Mouse (Mus musculus) ES-E14 (cell line): Measurements from ENCODE around the gene Slc12a3. TPM values are rescaled to one million over a fixed set of nuclear protein-coding genes. Genes with fewer than 3 reads are reported as not detected.

ENCODE experiments used
- DNase-seq: peaks from one replicate; pipeline ENCODE4 v3.0.0-alpha.2; 2013; ENCODE audit warnings: low read depth, low spot score
- H3K27ac ChIP-seq: 2 replicates; pipeline ENCODE4 v1.5.1; 2012; ENCODE audit warnings: low read depth, mild to moderate bottlenecking, low read length, moderate library complexity, mixed read lengths; ENCODE audit not compliant: poor library complexity, insufficient read depth, severe bottlenecking
- H3K36me3 ChIP-seq: 2 replicates; pipeline ENCODE4 v1.6.1; 2012; ENCODE audit warnings: mild to moderate bottlenecking, low read length, moderate library complexity, mixed read lengths; ENCODE audit not compliant: control insufficient read depth, poor library complexity, insufficient read depth, severe bottlenecking
- H3K4me1 ChIP-seq, 2 experiments: fragments of 150-350 bp in 1 of 2; sonication (generic) in 1 of 2; 2 replicates each; pipeline ENCODE4 v1.6.1; 2012; ENCODE audit warnings: low read length in 2 of 2, mild to moderate bottlenecking in 1 of 2, mixed read lengths in 1 of 2; ENCODE audit not compliant: control insufficient read depth in 2 of 2, insufficient read depth in 2 of 2, poor library complexity in 1 of 2
- H3K4me3 ChIP-seq, 2 experiments: fragments of 150-350 bp in 1 of 2; sonication (generic) in 1 of 2; 2 replicates each; pipeline ENCODE4 v1.5.1; 2012; ENCODE audit warnings: low read length in 2 of 2, low read depth in 1 of 2, mild to moderate bottlenecking in 1 of 2, mixed read lengths in 1 of 2; ENCODE audit not compliant: insufficient read depth in 1 of 2, poor library complexity in 1 of 2, severe bottlenecking in 1 of 2
- H3K9ac ChIP-seq: 2 replicates; pipeline ENCODE4 v1.6.1; 2012; ENCODE audit warnings: low read depth, mild to moderate bottlenecking, low read length, mixed read lengths; ENCODE audit not compliant: poor library complexity, insufficient read depth, severe bottlenecking
- H3K9me3 ChIP-seq: fragments of 150-350 bp; sonication (generic); 2 replicates; pipeline ENCODE4 v1.6.1; 2012; ENCODE audit warnings: low read depth, mild to moderate bottlenecking, low read length; ENCODE audit not compliant: control insufficient read depth, insufficient read depth
- CHD2 ChIP-seq: IDR thresholded peaks from 2 replicates; pipeline ENCODE4 v1.6.1; 2014; ENCODE audit warnings: mild to moderate bottlenecking, low read depth, low read length, inconsistent platforms
- HCFC1 ChIP-seq: IDR thresholded peaks from 2 replicates; pipeline ENCODE4 v1.6.1; 2012; ENCODE audit warnings: low read length, inconsistent platforms, borderline replicate concordance; ENCODE audit not compliant: insufficient read depth
- MAFK ChIP-seq: IDR thresholded peaks from 2 replicates; pipeline ENCODE4 v1.6.1; 2014; ENCODE audit warnings: mild to moderate bottlenecking, low read depth, low read length, inconsistent platforms; ENCODE audit not compliant: insufficient read depth
- ZC3H11A ChIP-seq: IDR thresholded peaks from 2 replicates; pipeline ENCODE4 v1.6.1; 2012; ENCODE audit warnings: low read depth, mild to moderate bottlenecking, inconsistent platforms, low read length, borderline replicate concordance
- ZNF384 ChIP-seq: IDR thresholded peaks from 2 replicates; pipeline ENCODE4 v1.6.1; 2012; ENCODE audit warnings: low read depth, low read length, inconsistent platforms
- in situ Hi-C, 2 experiments: fragments of 600-800 bp; cut with MboI; formaldehyde crosslinking; loops; one replicate each; pipeline ENCODE4 v1.15.1; 2025; ENCODE audit warnings: low sequenced_read_pairs in 2 of 2, inconsistent platforms in 1 of 2; ENCODE audit not compliant: unreplicated experiment in 2 of 2
- total RNA-seq: library from RNA; depleted of rRNA; stranded (reverse); fragments of 300-350 nt; gene quantifications from 2 replicates; pipeline ENCODE4 v1.2.3, GENCODE M21; 2012

Gene Slc12a3
- total RNA-seq, 1 experiment: 0.94 TPM

DNA sequence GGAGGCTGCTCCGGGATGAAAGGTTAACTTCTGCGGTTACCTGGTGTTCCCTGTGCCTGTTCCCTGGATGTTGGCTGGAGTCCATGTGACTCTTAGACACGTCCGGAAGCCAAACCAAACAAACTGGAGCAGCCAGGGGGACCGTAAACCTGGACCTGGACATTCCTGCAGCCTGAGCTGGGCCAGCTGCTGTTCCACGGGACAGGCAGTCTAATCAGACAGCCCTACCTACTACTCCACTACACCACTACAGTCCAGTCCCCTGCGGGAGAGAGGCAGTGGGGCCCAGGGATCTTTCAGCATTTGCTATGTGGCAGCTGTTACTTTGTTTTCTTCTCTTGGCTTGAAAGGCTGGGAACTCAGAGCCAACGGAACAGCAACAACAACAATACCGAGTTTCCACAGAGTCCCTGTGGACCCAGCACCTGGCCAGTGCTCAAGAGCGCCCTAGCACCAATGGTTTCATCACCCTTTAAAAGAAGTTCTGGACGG, 48.8 kb downstream of the Slc12a3 start:
- no peaks in the 10 kb centered on the region for H3K4me1 ChIP-seq
- no peak overlapping the region for H3K9ac ChIP-seq
- in situ Hi-C loops: no loop called here
- TF ChIP-seq ZNF384 (no peak), MAFK (no peak), HCFC1 (no peak), CHD2 (no peak), ZC3H11A (no peak)
- DNase-seq: no peak
- H3K27ac ChIP-seq: no peak overlapping the region
- H3K4me3 ChIP-seq: no peak overlapping the region
- H3K9me3 ChIP-seq: no peaks in the 10 kb centered on the region
- no peaks in the 10 kb centered on the region for H3K36me3 ChIP-seq

GRCm38 (mm10) chr8:94378763-94379415, 49.9 kb downstream of the Slc12a3 start:
- no peak overlapping the region for H3K27ac ChIP-seq
- DNase-seq: no peak
- H3K9ac ChIP-seq: no peak overlapping the region
- in situ Hi-C loops: no loop called here
- H3K4me3 ChIP-seq: no peak overlapping the region
- no peaks in the 10 kb centered on the region for H3K9me3 ChIP-seq
- no peak for TF ChIP-seq ZNF384
- TF ChIP-seq ZC3H11A: no peak
- no peak for TF ChIP-seq CHD2
- TF ChIP-seq HCFC1: no peak
- no peaks in the 10 kb centered on the region for H3K36me3 ChIP-seq
- H3K4me1 ChIP-seq: no peaks in the 10 kb centered on the region

GRCm38 (mm10) chr8:94379686-94380085, 50.7 kb downstream of the Slc12a3 start:
- Histone ChIP-seq H3K4me3 (no peak overlapping the region), H3K36me3 (no peaks in the 10 kb centered on the region), H3K4me1 (no peaks in the 10 kb centered on the region), H3K9ac (no peak overlapping the region), H3K27ac (no peak overlapping the region), H3K9me3 (no peaks in the 10 kb centered on the region)
- no peak for DNase-seq
- TF ChIP-seq ZNF384 (no peak), MAFK (no peak), HCFC1 (no peak), ZC3H11A (no peak)
- in situ Hi-C loops: no loop called here

DNA sequence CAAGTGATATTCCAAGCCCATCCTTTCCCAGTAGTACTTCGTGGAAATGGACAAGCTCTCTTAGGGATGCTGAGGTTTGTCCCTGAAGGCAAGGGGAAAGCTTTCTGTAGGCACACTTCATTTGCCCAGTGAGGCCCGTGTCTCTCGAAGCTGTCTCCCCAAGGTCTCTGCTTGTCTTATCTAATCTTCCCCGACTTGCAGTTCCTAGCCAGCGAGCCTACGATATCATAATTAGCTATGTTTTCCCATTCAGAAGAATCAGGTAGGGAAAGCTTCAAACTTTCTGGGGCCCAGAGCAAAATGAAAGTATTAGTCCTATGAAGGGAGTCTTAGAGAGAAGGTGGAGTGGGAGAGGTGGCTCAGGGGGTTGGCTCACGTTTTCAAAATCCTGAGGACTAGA, 55.2 kb downstream of the Slc12a3 start:
- Histone ChIP-seq H3K36me3 (no peaks in the 10 kb centered on the region), H3K4me3 (no peak overlapping the region), H3K9ac (no peak overlapping the region), H3K4me1 (peaks cover 0 to 9% of the 10 kb centered on the region in 2 experiments; a peak in 1 of 4 replicates), H3K9me3 (no peaks in the 10 kb centered on the region), H3K27ac (no peak overlapping the region)
- TF ChIP-seq ZC3H11A (no peak), MAFK (no peak), ZNF384 (no peak), CHD2 (no peak), HCFC1 (no peak)
- no peak for DNase-seq
- in situ Hi-C loops: no loop called here
